Mouse (Mus musculus): Measurements from ENCODE around the gene Actr10. TPM values are rescaled to one million over a fixed set of nuclear protein-coding genes. Genes with fewer than 3 reads are reported as not detected.

The Actr10 gene
- total RNA-seq (2015) = 92.6 and 131 TPM in 2 replicates
- total RNA-seq (2017) = 47.2 and 60.3 TPM in 2 replicates

GRCm38 (mm10) chr12:70937571-70938384, at the start of gene Actr10:
Actr10 (plus strand) TSS chr12:70937857.
- peak; percentile 99 for ATAC-seq (replicated peaks; ENCODE audit: poor library complexity)

GRCm38 (mm10) chr12:70890405-70890804, 47.3 kb upstream of the Actr10 start:
- ATAC-seq (replicated peaks; ENCODE audit: poor library complexity) = no peak

- ATAC-seq (replicated peaks; ENCODE audit: poor library complexity) = no peak
Observed at GRCm38 (mm10) chr12:70890874-70891470, 46.7 kb upstream of the Actr10 start.

- no peak for ATAC-seq (replicated peaks; ENCODE audit: poor library complexity)
Observed at GRCm38 (mm10) chr12:70895275-70895674, 42.4 kb upstream of the Actr10 start.

GRCm38 (mm10) chr12:70896068-70896467, 41.6 kb upstream of the Actr10 start:
- no peak for ATAC-seq (replicated peaks; ENCODE audit: poor library complexity)

- ATAC-seq (replicated peaks; ENCODE audit: poor library complexity) = no peak
Observed at GRCm38 (mm10) chr12:70897434-70897833, 40.2 kb upstream of the Actr10 start.

GRCm38 (mm10) chr12:70898450-70898849, 39.2 kb upstream of the Actr10 start:
- ATAC-seq (replicated peaks; ENCODE audit: poor library complexity) = peak; percentile 44; the same call in 1 of the 2 replicates

- ATAC-seq (replicated peaks; ENCODE audit: poor library complexity) = no peak
Observed at GRCm38 (mm10) chr12:70904471-70904870, 33.2 kb upstream of the Actr10 start.

GRCm38 (mm10) chr12:70906867-70907266, 30.8 kb upstream of the Actr10 start:
- ATAC-seq (replicated peaks; ENCODE audit: poor library complexity) = no peak

GRCm38 (mm10) chr12:70907651-70908050, 30.0 kb upstream of the Actr10 start:
- no peak for ATAC-seq (replicated peaks; ENCODE audit: poor library complexity)

GRCm38 (mm10) chr12:70908076-70908475, 29.6 kb upstream of the Actr10 start:
- ATAC-seq (replicated peaks; ENCODE audit: poor library complexity) = no peak

- peak; percentile 68 for ATAC-seq (replicated peaks; ENCODE audit: poor library complexity)
Observed at GRCm38 (mm10) chr12:70910241-70910720, 27.4 kb upstream of the Actr10 start.

GRCm38 (mm10) chr12:70911029-70911428, 26.6 kb upstream of the Actr10 start:
- ATAC-seq (replicated peaks; ENCODE audit: poor library complexity) = peak; percentile 70

GRCm38 (mm10) chr12:70911676-70912379, 25.8 kb upstream of the Actr10 start:
- ATAC-seq (replicated peaks; ENCODE audit: poor library complexity) = peak; percentile 43

- peak; percentile 68 for ATAC-seq (replicated peaks; ENCODE audit: poor library complexity)
Observed at GRCm38 (mm10) chr12:70913429-70913828, 24.2 kb upstream of the Actr10 start.

- ATAC-seq (replicated peaks; ENCODE audit: poor library complexity) = peak; percentile 32; the same call in 1 of the 2 replicates
Observed at GRCm38 (mm10) chr12:70914387-70914786, 23.3 kb upstream of the Actr10 start.

GRCm38 (mm10) chr12:70929781-70930180, 7.9 kb upstream of the Actr10 start:
- no peak for ATAC-seq (replicated peaks; ENCODE audit: poor library complexity)

- peak; percentile 45 for ATAC-seq (replicated peaks; ENCODE audit: poor library complexity)
Observed at GRCm38 (mm10) chr12:70937150-70937549, 507 bp upstream of the Actr10 start.

- ATAC-seq (replicated peaks; ENCODE audit: poor library complexity) = no peak
Observed at GRCm38 (mm10) chr12:70940806-70941205, 3.1 kb downstream of the Actr10 start.

- ATAC-seq (replicated peaks; ENCODE audit: poor library complexity) = no peak
Observed at GRCm38 (mm10) chr12:70944181-70944580, 6.5 kb downstream of the Actr10 start.

GRCm38 (mm10) chr12:70946585-70947256, 9.1 kb downstream of the Actr10 start:
- no peak for ATAC-seq (replicated peaks; ENCODE audit: poor library complexity)

All from megakaryocyte progenitor cell, adult 5-6 weeks (primary cell).